Mouse (Mus musculus): Measurements from ENCODE around the gene Tgfbr3l.

The Tgfbr3l gene

GRCm38 (mm10) chr8:4265160-4265914, 17.3 kb downstream of the Tgfbr3l start:
- DNase-seq (ENCODE audit: low spot score): no peak

DNA sequence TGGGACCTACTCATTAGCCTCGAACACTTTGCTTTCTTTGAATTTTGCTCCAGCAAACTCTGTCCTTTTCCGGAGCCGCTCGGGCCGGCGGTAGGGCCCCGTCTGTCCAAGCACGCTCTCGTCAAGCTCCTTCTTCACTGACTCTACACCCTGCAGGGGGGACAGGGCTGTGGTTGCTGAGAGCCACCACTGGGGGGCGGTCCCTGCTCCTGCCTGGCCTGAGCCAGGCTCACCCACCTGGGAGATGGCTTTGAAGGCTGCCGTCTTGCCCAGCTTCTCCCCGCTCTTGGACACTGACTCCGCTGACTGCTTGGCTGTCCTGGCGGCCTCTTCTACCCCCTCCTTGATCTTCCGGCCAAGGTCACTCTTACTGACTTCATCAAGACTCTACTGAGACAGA, 19.6 kb downstream of the Tgfbr3l start:
- peak; percentile 45 for DNase-seq (ENCODE audit: low spot score)

GRCm38 (mm10) chr8:4269609-4270008, 21.6 kb downstream of the Tgfbr3l start:
- no peak for DNase-seq (ENCODE audit: low spot score)

DNA sequence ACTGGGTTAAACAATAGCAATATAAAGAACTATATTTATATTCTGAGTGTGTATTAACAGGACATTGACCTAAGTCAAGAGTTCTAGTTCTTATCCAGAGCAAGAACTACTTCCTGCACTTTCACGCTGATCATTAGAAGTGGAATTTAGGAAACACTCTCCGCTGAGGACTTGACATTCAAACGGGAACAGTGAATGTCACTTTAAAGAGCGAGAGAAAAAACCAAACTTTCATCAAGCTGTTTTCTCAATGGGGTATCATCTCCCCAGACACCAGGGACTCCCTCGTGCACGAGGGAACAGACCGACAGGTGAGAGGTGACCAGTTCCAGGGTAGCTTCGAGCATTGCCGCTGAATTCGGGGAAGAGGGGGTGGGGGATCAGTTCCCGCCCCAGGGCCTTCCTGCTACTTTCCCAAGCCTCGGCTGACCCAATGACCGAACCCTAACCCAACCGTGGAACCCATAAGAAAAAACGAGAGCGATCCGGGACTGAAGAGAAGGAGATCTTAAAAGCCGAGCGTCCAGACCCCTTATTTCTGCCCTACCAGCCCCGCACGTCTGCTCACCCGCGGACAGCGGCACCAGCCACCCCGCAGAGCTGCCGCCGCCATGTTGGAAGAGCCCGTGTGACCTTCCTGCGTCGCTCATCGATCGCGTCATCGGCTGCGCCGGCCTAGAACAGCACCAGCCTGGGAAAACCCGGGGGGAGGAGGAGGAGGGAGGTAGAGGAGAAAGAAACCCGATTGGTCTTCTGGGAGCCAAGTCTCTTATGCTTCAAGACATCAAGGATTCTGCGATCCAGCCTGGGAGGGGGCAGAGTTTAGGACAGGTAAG, 27.5 kb downstream of the Tgfbr3l start, which contains the start of gene Timm44:
Gene Timm44, minus strand, starts transcription at position 639 of the 836 bp plus-strand sequence.
- DNase-seq (ENCODE audit: low spot score): peak; percentile 97

GRCm38 (mm10) chr8:4276111-4276465, 28.1 kb downstream of the Tgfbr3l start:
- no peak for DNase-seq (ENCODE audit: low spot score)

- DNase-seq (ENCODE audit: low spot score): no peak
Measured at GRCm38 (mm10) chr8:4292738-4293137, 44.7 kb downstream of the Tgfbr3l start.

- no peak for DNase-seq (ENCODE audit: low spot score)
Measured at GRCm38 (mm10) chr8:4297822-4298221, 49.8 kb downstream of the Tgfbr3l start.
